Mouse (Mus musculus): ENCODE measurements at regions not wholly inside any gene's neighbourhood (a gene's known extent, or its start where the extent isn't known, plus 50 kb on each side); places are given as distances from the start of the nearest gene placed in this dataset.

DNA sequence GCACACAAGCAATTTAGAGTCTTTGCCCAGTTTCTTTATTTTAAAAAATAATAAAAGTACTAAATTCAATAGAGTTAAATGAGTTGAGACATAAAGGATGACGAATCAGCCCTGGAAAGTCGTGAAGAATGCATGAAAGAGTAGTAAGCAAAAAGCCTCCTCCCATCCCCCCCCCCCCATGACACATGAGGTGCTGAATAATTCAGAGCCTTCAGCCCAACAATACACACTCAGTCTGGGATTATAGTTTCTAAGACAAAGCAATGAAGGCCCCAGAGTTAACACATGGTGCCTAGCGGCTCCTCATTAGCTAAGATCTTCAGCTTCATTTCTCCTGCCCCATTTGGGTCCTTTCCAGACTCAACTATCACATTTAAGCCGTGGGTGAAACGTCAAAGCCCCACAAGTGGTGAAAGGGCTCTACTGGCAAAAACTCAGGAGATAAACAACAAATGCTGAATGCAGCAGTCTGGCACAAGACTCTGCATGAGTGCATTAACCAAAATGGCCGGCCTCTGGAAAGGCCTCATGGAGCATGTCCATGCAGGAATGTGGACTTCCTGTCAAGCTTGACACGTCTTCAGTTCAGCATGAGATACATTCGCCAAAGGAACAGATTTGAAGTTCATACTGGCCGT lies 560.9 kb upstream of the Gm26657 start:
- DNase-seq (ENCODE audit: extremely low spot score, low spot score) = no peak

DNA sequence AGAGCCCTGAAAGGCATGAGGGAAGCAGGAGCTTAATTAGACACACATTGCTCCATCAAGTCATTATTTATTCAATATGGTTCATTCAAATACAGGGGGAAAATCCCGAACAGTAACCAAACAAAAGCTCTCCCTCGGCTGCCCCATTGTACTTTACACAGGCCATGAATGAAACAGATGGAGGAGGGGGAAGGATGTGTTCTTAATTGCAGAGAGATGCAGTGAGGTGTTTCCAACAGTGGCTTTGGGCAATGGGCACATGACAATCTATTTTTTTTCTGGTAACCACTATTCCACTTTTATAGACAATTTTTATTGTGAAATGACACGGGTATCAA lies 578.6 kb upstream of the Gm26657 start:
- DNase-seq (ENCODE audit: extremely low spot score, low spot score) = no peak

DNA sequence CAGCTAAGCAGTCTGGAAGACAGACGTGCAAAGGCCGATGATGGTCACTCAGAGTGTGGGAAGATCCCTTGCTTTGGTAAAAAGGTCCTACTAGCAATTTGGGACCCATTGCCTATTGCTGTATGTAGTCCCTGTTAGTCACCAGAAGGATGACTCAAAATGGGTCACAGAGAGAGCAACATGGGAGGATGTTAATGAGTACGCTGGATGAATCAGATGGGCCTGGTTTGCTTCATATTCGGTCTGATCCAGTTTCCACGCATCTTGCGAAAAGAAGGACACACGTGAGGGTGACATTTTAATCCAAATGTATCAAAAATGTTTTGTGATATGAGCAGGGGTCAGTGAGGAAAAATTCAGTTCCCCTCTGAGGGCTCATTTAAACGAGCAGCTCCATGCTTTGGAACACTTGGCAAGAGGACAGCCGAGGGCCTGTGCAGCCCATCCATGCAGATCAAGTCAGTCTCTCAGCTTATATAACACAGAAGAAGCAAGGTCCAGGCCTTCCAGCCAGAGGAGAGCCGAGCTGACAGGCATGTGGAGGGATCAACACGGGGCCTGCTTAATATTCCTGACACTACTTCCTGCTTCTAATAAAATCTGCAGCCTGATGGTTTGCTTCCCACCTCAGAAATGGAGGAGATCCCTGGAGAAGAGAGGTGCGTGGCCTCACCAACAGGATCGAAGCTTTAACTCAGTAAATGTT lies 579.2 kb upstream of the Gm26657 start:
- no peak for DNase-seq (ENCODE audit: extremely low spot score, low spot score)

DNA sequence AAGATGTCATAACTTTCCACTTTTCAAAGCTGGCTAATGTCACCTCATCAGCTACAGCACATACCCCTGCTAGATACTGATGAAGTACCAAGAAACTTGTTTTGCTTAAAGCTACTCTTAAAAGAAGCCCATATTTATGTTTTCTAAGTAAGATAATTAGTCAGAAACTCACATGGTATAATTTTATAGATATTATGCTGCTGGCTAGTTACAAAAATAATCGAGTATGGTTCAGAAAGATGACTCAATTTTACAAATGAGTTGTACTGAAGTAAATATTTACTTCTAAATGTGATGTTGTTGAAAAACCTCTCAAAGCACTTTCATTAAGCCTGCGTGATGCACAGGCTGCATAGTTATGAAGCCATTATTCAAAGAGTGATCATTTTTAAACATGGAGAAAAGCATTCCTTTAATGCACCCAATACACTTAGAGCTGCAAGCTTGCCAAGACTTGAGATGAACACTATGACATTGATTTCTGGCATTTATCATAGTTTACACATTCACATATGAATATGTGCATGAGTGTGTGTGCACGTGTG lies 582.3 kb upstream of the Gm26657 start:
- DNase-seq (ENCODE audit: extremely low spot score, low spot score) = no peak

DNA sequence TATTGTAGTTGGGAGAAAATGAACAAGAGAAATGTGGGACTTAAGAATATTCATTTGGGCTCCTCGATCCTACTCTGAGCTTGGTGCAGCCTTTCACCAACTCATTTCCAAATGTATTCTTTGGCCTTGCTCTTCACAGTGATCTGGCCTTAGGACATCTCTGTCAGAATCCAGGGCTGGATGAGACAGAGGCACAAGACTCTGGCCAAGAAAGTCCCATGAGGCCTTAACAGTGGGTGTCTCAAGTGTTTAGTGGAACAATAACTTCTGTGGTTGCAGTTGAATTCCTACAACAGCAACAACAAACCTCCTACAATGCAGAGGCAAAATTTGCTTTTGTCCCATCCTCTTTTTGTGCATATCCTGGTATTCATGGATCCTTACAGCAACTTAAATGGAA lies 589.2 kb upstream of the Gm26657 start:
- DNase-seq (ENCODE audit: extremely low spot score, low spot score) = no peak

DNA sequence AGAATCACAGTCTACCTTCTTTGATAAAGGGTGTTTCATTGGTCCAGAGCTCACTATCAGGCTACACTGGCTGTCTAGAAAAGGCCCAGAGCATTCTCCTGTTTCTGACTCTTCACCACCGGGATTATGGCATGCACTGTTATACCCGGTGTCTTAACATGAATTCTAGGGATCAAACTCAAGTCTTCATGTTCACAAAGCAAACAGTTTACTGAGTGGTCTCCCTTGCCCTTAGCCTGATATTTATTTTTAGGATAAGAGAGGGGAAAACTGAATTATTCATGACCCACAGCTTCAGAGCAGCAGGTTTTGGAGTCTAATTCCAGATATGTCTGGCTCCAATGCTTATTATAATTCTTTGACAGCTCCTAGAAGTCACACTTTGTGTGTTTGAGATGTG lies 596.0 kb upstream of the Gm26657 start:
- DNase-seq (ENCODE audit: extremely low spot score, low spot score) = no peak

DNA sequence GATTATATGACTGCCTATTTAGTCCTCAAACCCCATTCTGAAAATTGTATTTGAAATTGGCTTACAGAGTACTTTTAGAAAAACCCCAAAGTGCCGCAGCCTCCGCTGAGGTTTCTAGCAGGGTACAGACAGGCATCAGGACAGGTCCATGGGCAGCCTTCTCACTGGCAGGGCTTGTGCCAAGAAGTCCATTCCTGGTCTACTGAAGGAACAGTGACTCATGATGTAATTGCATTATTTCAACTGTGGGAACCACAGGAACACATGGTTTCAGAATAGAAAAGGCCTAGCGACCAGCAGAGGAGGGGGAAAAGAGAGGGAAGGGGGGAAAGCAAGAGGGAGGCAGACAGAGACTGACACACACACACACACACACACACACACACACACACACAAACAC lies 603.0 kb upstream of the Gm26657 start:
- DNase-seq (ENCODE audit: extremely low spot score, low spot score) = no peak

DNA sequence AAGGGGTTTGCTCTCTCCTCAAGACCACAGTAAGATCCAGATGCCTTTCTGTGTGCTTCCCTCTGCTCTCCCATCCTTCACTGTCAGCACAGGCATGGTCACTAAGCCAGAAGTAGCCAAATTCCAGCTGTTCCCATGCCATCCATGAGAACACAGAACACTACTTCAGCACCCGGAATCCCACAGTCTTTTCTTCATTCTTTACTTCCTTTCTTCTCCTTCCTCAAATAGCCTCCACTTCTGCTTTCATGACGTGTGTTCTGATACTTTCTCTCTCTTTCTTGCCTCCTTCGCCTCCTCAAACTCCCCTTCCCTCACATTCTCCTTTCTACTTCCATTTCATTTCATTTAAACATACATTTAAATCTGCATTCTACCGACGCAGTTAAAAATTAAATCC lies 602.1 kb upstream of the Klf4 start:
- no peak for DNase-seq (ENCODE audit: extremely low spot score, low spot score)

DNA sequence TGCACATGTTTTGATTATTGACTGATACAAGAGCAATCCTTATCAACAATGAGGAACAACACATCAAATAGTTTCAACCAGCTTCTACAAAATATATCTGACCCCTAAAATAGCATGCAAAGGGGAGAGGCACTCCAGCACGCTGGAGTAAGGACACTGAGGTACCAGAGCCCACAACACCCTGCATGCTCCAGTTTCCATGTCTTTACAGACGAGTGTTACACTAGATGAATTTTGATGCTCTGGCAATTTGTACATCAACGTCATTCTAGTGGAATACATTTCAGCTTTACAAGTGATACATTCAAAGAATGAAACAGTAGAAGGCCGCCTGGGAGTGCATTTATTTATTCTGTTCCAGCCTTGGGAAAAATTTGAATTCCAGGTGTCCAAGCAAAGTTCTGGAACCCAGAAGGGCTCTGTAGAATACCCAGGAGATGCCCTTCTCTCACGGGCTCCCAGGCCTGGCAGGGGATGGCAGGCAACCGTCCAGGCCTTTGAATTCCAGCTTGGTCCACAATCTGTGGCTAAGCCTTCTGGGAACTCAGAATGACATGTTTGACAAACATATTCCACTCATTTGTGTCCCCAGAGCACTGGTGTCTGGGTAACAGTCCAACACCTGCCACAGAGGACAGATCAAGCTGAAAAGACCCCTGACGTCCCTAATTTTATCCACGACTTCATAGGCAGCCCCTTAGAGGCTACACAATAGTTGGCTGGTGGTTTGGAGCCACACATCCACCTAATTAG lies 595.6 kb upstream of the Klf4 start:
- DNase-seq (ENCODE audit: extremely low spot score, low spot score) = no peak

DNA sequence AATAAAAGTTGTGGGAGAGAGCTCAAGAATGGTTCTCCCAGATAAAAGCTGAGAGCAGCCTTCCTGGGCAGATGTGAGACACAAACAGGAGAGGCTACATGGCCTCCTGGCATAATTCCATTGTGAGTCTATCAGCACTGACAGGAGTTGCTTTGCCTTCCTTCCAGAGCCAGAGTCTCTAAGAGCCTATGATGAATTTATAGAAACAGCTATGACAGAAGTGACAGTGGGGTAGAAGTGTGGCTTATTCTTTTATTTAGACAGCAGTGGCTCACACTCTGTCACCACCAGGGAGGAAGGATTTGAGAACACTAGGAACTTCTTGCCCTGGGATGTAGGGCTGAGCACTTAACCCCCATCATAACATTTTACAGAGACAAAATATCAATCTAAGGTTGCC lies 592.2 kb upstream of the Klf4 start:
- no peak for DNase-seq (ENCODE audit: extremely low spot score, low spot score)

DNA sequence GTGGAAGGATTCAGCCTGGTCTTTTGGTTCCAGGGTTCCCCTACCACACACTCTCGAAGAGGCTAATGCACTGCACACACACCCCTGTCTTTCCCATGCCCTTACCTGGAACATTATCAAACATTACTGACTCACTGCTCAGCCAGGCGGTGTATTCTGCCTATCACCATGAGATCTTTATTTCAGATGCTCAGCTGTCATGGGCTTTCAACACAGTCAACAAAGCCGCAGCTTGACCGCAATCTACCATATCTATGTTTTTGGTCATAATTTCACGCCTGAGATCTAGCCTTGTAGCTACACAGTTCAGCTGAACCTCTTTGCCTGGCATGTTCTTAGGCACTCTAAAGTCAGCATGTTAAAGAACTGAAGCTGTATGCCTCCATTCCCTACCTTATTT lies 589.9 kb upstream of the Klf4 start:
- no peak for DNase-seq (ENCODE audit: extremely low spot score, low spot score)

DNA sequence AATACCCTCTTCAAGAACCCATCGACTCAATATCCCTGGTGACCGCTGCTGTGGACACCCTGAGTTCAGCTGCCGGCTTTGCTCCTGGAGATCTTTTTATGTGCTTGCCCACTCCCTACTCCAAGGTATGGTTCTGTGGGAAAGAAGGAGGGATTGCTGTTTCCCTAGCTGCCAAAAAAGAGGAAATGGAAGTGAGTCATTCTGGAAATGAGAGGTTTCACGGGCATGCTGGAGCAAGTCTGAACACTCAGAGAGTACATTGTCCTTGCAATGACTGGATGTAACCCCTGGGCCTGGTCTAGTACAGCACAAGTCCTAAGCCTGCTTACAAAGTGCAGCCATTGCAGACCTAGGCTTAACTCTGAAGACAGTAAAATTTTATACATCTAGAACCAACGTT lies 589.4 kb upstream of the Klf4 start:
- no peak for DNase-seq (ENCODE audit: extremely low spot score, low spot score)

DNA sequence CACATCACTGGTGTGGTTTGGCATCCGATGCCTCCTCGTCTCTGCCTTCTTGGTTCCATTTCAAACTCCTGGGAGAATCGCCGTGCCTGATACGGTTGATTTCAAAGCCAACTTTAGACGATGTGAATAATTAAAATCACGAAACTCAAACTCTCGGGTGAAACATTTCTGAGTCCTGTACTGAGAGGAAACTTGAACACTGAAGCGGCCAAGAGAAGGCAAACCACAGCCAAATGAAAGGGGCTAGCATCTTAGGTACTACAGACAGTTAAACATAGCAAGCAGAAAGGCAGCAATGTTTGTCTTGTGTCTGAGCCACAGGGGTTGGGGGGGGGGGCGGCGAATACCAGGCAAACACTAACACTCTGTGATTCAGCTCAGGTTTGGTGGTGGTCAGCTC lies 588.1 kb upstream of the Klf4 start:
- no peak for DNase-seq (ENCODE audit: extremely low spot score, low spot score)

DNA sequence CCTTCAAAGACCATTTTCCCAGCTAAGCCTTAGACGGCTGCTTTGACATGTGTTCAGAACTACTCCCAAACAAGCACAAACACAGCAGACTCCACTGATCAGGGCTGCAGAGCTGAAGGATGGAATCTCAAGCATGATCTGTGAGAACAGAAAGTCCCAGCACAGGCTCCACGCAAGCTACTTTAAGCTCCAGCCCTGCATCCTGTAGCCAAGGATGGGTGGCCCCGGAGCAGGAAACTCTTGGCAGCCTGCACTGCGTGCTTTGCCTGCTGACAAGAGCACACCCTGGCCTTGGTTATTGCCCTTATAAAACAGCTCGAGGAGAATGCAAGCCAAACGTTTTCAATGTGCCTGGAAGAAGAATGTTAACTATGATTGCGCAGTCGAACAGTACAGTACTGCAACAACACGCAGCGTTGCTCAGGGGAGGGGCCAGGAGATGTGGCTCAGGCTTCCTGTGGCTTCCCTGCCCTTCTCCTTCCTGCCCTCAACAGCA lies 581.5 kb upstream of the Klf4 start:
- DNase-seq (ENCODE audit: extremely low spot score, low spot score) = peak; percentile 28

DNA sequence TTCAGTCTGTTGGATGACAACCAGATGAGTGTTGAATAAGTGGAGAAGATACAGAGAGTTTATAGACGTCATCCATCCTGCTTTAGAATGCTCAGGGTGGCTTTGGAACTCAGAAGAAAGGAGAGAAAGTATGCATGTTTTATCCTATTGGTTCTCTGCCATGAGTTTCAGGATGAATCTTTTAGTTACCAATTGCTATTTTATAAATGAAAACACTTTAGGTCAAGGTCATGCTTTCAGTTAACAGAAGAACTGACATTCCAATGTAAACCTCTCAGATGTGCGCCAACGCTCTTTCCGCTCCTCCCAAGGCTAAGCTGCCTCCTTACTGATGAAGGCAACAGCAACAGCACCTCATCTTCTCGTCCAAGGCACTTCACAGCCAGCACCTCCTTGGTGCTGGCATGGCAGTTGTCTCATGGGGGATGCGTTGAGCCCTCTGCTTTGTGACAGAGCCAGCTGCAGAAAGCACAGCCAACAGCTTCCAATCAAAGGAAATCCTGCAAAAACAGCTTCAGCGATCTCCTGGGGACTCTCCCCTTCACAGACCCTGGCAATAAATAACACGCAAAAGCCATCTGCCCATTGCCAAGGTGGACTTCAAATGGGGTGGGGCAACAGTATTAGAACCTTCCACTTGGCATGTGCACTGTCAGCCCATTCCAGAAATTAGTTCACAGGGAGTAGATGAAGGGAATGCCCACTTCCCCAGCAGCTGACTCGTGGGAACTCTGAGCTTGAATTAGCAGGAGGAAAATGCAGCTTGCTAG lies 580.9 kb upstream of the Klf4 start:
- DNase-seq (ENCODE audit: extremely low spot score, low spot score) = no peak

DNA sequence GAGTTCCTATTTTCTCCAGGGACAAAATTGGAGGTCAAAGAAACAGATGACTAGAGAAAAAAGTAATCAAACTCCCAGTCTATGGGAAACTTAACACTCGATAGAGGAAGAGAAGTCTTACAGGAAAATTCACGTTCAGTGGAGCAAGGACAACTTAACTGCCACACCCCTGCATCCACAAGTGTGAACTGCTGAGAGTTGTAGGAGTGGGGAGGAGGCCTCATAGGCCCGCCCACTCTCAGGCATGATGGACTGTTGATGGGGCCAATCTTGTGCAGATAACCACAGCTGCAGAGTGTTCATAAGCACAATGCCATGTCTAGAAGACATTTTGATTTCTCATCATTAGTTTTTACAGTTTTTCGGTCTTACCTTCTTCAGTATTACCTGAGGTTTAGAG lies 574.7 kb upstream of the Klf4 start:
- no peak for DNase-seq (ENCODE audit: extremely low spot score, low spot score)

DNA sequence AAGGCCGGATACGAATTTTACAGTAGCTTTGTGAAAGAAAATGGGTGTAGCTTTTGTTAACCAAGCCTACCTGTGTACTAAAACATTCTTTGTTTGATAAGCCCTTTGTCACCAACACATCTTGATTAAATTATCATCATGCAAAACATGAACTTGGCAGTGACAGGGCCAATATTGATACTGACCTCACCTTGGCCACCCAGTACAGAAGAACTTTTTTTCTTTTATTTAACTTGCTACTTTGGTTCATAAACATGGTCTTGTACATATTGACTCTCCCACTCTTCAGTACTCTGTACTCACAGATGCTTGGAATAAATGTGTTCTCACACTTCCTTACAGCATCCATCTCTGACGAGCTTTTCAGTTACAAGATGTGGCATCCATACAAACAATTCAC lies 570.0 kb upstream of the Klf4 start:
- DNase-seq (ENCODE audit: extremely low spot score, low spot score) = no peak

DNA sequence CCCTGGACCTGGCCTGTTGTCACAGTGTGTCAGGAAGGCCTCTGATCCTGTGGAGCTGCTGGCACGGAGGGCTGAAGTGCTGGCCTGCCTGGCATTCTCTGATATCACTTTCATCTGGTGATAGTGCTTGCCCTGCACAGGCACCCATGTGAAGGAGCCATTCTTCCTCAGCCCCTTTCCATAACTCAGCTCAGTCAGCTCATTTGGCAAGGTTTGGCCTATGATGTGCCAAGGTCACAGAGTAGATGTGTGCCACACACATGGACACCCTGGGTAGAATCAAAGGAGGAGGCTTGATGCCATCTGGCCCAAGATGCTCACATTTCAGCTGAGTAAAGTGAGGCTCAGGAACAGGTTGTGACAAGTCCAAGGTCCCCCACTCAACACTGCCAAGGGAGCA lies 558.5 kb upstream of the Klf4 start:
- no peak for DNase-seq (ENCODE audit: extremely low spot score, low spot score)

DNA sequence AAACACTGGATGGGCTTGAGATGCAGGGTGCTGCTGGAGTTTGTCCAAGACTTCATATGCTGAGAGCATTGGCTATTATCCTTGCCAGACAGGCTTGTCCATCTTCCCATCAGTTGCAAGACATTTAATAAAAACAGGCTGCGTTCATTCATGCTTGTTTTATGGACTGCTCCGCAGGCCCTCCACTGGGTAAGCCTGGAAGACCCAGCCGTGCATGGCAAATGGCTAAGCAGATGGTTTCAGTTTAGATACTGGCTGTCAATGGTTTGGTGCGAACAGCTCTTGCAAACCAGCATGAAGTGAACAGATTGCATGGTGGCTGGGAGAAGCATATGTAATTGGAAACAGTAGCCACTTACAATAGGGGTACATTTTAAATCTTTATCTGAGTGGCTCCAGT lies 556.4 kb upstream of the Klf4 start:
- peak; percentile 30 for DNase-seq (ENCODE audit: extremely low spot score, low spot score)

DNA sequence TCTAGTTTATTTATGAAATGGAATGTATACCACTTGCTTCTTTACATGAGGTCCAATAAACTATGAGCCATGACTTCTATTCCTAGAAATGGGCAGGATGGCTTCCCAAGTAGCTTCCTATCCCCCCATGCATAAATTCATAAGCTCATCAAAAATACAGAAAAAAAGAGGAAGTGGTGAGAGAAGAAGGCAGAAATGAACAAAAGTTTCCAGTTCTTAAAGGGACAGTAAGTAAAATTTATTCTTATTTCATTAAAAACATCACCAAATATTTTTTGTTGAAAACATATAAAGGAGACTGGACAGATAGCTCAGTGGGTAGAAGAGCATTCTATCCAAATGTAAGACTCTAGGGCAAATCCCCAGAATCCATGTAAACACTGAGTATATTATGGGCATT lies 554.0 kb upstream of the Klf4 start:
- DNase-seq (ENCODE audit: extremely low spot score, low spot score) = no peak

DNA sequence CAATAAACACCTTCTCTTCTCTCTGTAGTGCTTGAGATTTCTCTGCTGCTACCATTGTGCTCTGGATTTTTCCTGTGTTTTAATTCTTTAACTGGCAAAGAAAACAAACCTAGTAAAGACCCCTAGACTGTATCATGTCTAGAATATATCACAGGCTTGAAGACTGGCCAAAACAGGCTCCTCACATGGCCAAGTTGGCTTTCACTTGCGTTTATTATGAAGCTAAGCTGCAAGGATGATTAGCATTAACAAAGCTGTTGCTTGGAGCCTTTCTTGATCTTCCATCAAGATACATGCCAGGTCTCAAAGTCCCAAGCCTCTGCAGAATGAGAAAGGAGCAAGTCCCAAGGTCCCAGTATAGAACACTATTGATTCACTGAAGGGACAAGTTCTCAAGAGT lies 551.9 kb upstream of the Klf4 start:
- DNase-seq (ENCODE audit: extremely low spot score, low spot score) = no peak

DNA sequence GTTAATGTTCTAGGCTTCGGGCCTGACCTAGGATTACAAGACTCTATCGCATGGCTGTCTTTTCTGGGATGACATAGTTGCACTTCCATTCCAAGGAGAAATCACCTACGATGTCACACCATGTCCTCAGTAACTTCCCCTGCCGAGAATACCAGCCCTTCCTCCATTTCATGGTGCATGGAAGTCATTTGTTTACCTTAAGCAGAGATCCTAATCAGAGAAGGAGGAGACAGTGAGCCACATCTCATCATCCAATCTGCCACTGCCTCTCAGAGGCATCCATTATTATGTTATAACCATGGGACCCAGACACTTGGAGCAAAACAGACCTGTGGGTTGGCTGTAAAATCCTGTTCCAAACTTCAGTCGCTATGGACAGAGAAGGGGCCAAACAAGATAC lies 550.1 kb upstream of the Klf4 start:
- DNase-seq (ENCODE audit: extremely low spot score, low spot score) = no peak

Measured in neural tube, embryonic 10.5 days (tissue).